Mouse (Mus musculus): ENCODE results near the gene Rnf40. TPM values are rescaled to one million over a fixed set of nuclear protein-coding genes. Genes with fewer than 3 reads are reported as not detected.

Rnf40 gene
- polyA plus RNA-seq, 1 experiment = 32.2 TPM

DNA sequence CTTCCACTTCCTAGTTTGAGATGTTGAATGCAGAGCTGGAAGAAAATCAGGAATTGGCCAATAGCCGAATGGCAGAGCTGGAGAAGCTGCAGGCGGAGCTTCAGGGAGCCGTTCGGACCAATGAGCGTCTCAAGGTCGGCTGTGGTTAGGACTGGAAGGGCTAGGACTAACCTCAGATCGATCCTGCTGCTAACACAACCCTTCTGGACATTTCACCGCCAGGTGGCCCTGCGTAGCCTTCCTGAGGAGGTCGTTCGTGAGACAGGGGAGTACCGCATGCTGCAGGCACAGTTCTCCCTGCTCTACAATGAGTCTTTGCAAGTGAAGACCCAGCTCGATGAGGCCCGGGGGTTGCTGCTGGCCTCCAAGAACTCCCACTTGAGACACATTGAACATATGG is 4.0 kb downstream of the Rnf40 start:
- no peak overlapping the region for H3K4me3 ChIP-seq
- H3K4me2 ChIP-seq (ENCODE audit: low read depth) = no peak overlapping the region

DNA sequence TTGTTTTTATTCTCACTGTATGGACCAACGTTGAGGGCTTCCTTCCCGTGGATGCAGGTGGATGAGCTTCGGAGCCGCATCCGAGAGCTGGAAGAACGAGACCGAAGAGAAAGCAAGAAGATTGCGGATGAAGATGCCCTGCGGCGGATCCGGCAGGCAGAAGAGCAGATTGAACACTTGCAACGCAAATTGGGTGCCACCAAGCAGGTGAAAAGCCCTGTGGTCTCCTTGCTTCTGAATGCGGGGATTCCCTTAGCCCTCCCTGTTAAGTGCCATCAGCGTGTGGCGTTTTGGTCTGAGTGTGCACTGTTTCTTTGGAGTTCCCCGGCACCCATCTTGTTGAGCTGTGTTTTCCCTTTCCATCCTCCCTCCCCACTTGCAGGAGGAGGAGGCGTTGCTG is 8.2 kb downstream of the Rnf40 start:
- no peak overlapping the region for H3K4me2 ChIP-seq (ENCODE audit: low read depth)

More for the DNA sequence above, 4.0 kb downstream of the Rnf40 start:
- H3K79me2 ChIP-seq (ENCODE audit: control insufficient read depth, insufficient read depth) = peaks cover 14% of the 10 kb centered on the region
- H3K36me3 ChIP-seq (ENCODE audit: control insufficient read depth, insufficient read depth) = peaks cover 27% of the 10 kb centered on the region
- H3ac ChIP-seq (ENCODE audit: control insufficient read depth, insufficient read length) = no peak overlapping the region
- no peaks in the 10 kb centered on the region for H3K27me3 ChIP-seq (ENCODE audit: control insufficient read depth, insufficient read depth, insufficient read length)
- no peak for TF ChIP-seq E2F4 (IDR thresholded peaks at IDR 0.05; ENCODE audit: insufficient read depth)
- TF ChIP-seq TCF3 (IDR thresholded peaks at IDR 0.05; ENCODE audit: insufficient read length, low read depth) = no peak
- TF ChIP-seq REST (IDR thresholded peaks at IDR 0.05; ENCODE audit: insufficient read depth, insufficient read length) = no peak
- no peak for TF ChIP-seq USF1 (IDR thresholded peaks at IDR 0.05; ENCODE audit: low read depth)
- TF ChIP-seq POLR2AphosphoS2 (IDR thresholded peaks at IDR 0.05; ENCODE audit: insufficient read length, low read depth) = no peak
- no peak for TF ChIP-seq MYOG (IDR thresholded peaks at IDR 0.05; ENCODE audit: control insufficient read depth in 1 of 3, insufficient read depth in 1 of 3, insufficient read length in 2 of 3, low read depth in 2 of 3)
- no peak for TF ChIP-seq SRF (IDR thresholded peaks at IDR 0.05; ENCODE audit: control insufficient read depth, insufficient read length, low read depth)
- no peak for TF ChIP-seq MAX (IDR thresholded peaks at IDR 0.05; ENCODE audit: low read depth)

DNA sequence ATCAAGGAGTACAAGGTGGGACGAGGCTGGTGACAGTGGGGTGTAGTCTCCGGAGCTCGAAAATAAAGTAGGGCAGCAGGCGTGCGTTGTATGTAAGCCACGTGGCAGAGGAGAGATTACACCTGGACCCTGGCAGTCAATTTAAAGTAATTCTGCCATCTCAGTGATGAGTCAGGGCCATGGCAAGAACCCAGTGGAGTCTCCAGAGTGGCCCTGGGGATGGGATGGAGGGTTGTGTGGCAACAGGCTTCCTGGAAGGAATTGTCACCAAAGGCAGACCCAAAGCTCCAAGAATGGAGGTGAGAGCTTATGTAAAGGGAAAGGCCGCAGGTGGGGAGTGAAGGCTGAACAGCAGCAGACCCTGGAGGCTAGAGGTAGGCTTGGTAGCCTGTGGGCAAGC is 12.0 kb downstream of the Rnf40 start:
- no peak overlapping the region for H3K4me2 ChIP-seq (ENCODE audit: low read depth)
- no peak overlapping the region for H3ac ChIP-seq (ENCODE audit: control insufficient read depth, insufficient read length)
- TF ChIP-seq POLR2AphosphoS2 (IDR thresholded peaks at IDR 0.05; ENCODE audit: insufficient read length, low read depth) (no peak), POLR2A (IDR thresholded peaks at IDR 0.05; ENCODE audit: insufficient read length, low read depth) (no peak)
- H3K79me2 ChIP-seq (ENCODE audit: control insufficient read depth, insufficient read depth) = no peaks in the 10 kb centered on the region
- no peaks in the 10 kb centered on the region for H3K27me3 ChIP-seq (ENCODE audit: control insufficient read depth, insufficient read depth, insufficient read length)
- H3K4me3 ChIP-seq = no peak overlapping the region
- H3K36me3 ChIP-seq (ENCODE audit: control insufficient read depth, insufficient read depth) = peaks cover 25% of the 10 kb centered on the region

More for the DNA sequence above, 8.2 kb downstream of the Rnf40 start:
- no peak for TF ChIP-seq POLR2A (IDR thresholded peaks at IDR 0.05; ENCODE audit: insufficient read length, low read depth)
- no peak for TF ChIP-seq REST (IDR thresholded peaks at IDR 0.05; ENCODE audit: insufficient read depth, insufficient read length)
- no peak for TF ChIP-seq USF1 (IDR thresholded peaks at IDR 0.05; ENCODE audit: low read depth)
- TF ChIP-seq TCF3 (IDR thresholded peaks at IDR 0.05; ENCODE audit: insufficient read length, low read depth) = no peak
- TF ChIP-seq MAX (IDR thresholded peaks at IDR 0.05; ENCODE audit: low read depth) = no peak
- no peak for TF ChIP-seq E2F4 (IDR thresholded peaks at IDR 0.05; ENCODE audit: insufficient read depth)
- TF ChIP-seq SRF (IDR thresholded peaks at IDR 0.05; ENCODE audit: control insufficient read depth, insufficient read length, low read depth) = no peak
- no peak for TF ChIP-seq TCF12 (IDR thresholded peaks at IDR 0.05; ENCODE audit: insufficient read depth, poor library complexity, severe bottlenecking)
- TF ChIP-seq MYOD1 (IDR thresholded peaks at IDR 0.05; ENCODE audit: control insufficient read depth in 1 of 3, insufficient read length in 2 of 3, low read depth in 2 of 3) = no peak
- TF ChIP-seq POLR2AphosphoS2 (IDR thresholded peaks at IDR 0.05; ENCODE audit: insufficient read length, low read depth) = no peak
- TF ChIP-seq CEBPB (IDR thresholded peaks at IDR 0.05; ENCODE audit: insufficient read depth, poor library complexity, severe bottlenecking) = no peak
- TF ChIP-seq MYOG (IDR thresholded peaks at IDR 0.05; ENCODE audit: control insufficient read depth in 1 of 3, insufficient read depth in 1 of 3, insufficient read length in 2 of 3, low read depth in 2 of 3) = no peak
- Histone ChIP-seq H3K27me3 (ENCODE audit: control insufficient read depth, insufficient read depth, insufficient read length) (no peaks in the 10 kb centered on the region), H3K36me3 (ENCODE audit: control insufficient read depth, insufficient read depth) (peaks cover 38% of the 10 kb centered on the region), H3K4me3 (no peak overlapping the region), H3ac (ENCODE audit: control insufficient read depth, insufficient read length) (no peak overlapping the region), H3K79me2 (ENCODE audit: control insufficient read depth, insufficient read depth) (no peaks in the 10 kb centered on the region)

DNA sequence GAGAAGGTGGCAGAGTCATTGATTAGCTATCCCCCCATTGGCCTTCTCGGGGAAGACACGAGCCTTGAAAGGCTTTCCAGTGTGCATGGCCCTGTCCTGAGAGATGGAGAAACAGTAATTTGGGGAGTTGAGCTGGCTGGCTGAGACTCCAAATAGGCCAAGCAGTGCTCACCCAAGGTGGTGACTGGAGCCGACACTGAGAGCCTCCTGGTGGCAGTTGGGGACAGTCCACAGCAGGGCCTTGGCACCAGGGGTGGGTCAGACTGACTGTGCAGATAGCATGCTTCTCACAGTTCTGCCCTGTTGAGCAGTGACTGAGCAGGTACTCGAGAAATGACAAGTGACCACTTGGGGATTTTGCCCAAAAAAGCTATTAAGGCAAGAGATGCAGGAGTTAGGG is 13.2 kb downstream of the Rnf40 start:
- H3ac ChIP-seq (ENCODE audit: control insufficient read depth, insufficient read length) = no peak overlapping the region
- no peak for TF ChIP-seq CEBPB (IDR thresholded peaks at IDR 0.05; ENCODE audit: insufficient read depth, poor library complexity, severe bottlenecking)
- no peak for TF ChIP-seq POLR2A (IDR thresholded peaks at IDR 0.05; ENCODE audit: insufficient read length, low read depth)
- no peak for TF ChIP-seq REST (IDR thresholded peaks at IDR 0.05; ENCODE audit: insufficient read depth, insufficient read length)
- no peaks in the 10 kb centered on the region for H3K79me2 ChIP-seq (ENCODE audit: control insufficient read depth, insufficient read depth)
- H3K27me3 ChIP-seq (ENCODE audit: control insufficient read depth, insufficient read depth, insufficient read length) = no peaks in the 10 kb centered on the region
- no peak overlapping the region for H3K4me2 ChIP-seq (ENCODE audit: low read depth)
- no peak overlapping the region for H3K4me3 ChIP-seq
- peaks cover 19% of the 10 kb centered on the region for H3K36me3 ChIP-seq (ENCODE audit: control insufficient read depth, insufficient read depth)

DNA sequence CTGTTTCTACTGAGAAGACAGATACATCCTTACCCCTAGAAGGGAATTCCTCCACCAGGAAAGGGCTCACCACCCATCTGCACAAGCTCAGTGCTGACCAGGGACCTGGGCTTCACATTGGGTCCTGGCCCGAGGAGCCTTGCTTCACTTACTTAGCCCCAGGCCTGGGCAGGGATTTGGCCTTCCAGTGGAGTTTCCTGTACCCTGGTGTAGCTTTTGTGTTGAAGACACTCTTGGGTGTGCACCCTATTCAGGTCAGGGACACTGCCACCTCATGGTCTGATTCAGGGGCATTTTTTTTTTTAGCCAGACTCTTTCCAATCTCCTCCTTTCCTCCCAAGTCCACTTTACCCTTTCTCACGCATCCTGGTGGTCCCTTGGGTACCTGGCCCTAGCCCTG is 14.3 kb downstream of the Rnf40 start:
- Histone ChIP-seq H3K4me2 (ENCODE audit: low read depth) (no peak overlapping the region), H3ac (ENCODE audit: control insufficient read depth, insufficient read length) (no peak overlapping the region), H3K27me3 (ENCODE audit: control insufficient read depth, insufficient read depth, insufficient read length) (no peaks in the 10 kb centered on the region), H3K36me3 (ENCODE audit: control insufficient read depth, insufficient read depth) (peaks cover 19% of the 10 kb centered on the region), H3K4me3 (no peak overlapping the region), H3K79me2 (ENCODE audit: control insufficient read depth, insufficient read depth) (no peaks in the 10 kb centered on the region)
- no peak for TF ChIP-seq REST (IDR thresholded peaks at IDR 0.05; ENCODE audit: insufficient read depth, insufficient read length)
- no peak for TF ChIP-seq USF1 (IDR thresholded peaks at IDR 0.05; ENCODE audit: low read depth)
- no peak for TF ChIP-seq SRF (IDR thresholded peaks at IDR 0.05; ENCODE audit: control insufficient read depth, insufficient read length, low read depth)
- TF ChIP-seq E2F4 (IDR thresholded peaks at IDR 0.05; ENCODE audit: insufficient read depth) = no peak
- TF ChIP-seq MYOD1 (IDR thresholded peaks at IDR 0.05; ENCODE audit: control insufficient read depth in 1 of 3, insufficient read length in 2 of 3, low read depth in 2 of 3) = no peak
- no peak for TF ChIP-seq MAX (IDR thresholded peaks at IDR 0.05; ENCODE audit: low read depth)
- TF ChIP-seq TCF12 (IDR thresholded peaks at IDR 0.05; ENCODE audit: insufficient read depth, poor library complexity, severe bottlenecking) = no peak
- TF ChIP-seq TCF3 (IDR thresholded peaks at IDR 0.05; ENCODE audit: insufficient read length, low read depth) = no peak
- no peak for TF ChIP-seq MYOG (IDR thresholded peaks at IDR 0.05; ENCODE audit: control insufficient read depth in 1 of 3, insufficient read depth in 1 of 3, insufficient read length in 2 of 3, low read depth in 2 of 3)
- no peak for TF ChIP-seq POLR2A (IDR thresholded peaks at IDR 0.05; ENCODE audit: insufficient read length, low read depth)
- no peak for TF ChIP-seq CEBPB (IDR thresholded peaks at IDR 0.05; ENCODE audit: insufficient read depth, poor library complexity, severe bottlenecking)
- TF ChIP-seq POLR2AphosphoS2 (IDR thresholded peaks at IDR 0.05; ENCODE audit: insufficient read length, low read depth) = no peak
